ENCODE assay signal across 20 mouse cellular contexts in the genomic region with DNA sequence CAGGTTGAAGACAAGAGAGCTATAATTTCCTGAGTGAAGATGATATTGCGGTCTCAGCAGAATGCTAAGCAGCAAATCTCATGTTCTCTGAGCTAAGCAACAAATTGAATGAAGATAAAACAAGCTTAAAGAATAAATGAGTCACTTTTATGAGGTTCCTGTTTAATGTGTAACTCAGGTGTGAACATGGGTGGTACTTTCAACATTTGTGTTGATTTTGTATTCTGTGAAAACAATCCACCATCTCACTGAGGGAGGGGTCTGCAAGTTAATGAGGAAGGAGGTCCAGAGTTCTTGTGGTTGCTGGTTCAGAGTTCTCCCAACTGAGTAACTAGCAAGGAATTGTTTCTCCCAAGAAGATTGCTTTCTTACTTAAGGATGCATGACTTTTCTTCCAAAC.
DNase-seq lines count a peak whose midpoint lies in the region; ATAC-seq and TF ChIP-seq lines count a peak whose summit lies in the region.
"Had no signal": no experiment of that assay in that cellular context is flagged by ENCODE, and none has a peak within 500 bp of the region (broad histone marks: within the 10 kb centered on the region; RNA-seq: fewer than 3 reads in every experiment).

No protein-coding gene starts in this region.

- no peaks in the 10 kb centered on the region for H3K27me3 ChIP-seq in kidney, embryonic 15.5 days
- H3K27me3 ChIP-seq in kidney, embryonic 16.5 days (ENCODE audit: insufficient read depth, low read length) = no peaks in the 10 kb centered on the region
- no peaks in the 10 kb centered on the region for H3K27me3 ChIP-seq in intestine, embryonic 14.5 days (replicated peaks; ENCODE audit: control insufficient read depth, insufficient read depth, low read length)
- H3K27me3 ChIP-seq in intestine, postnatal 0 days (replicated peaks; ENCODE audit: control insufficient read depth, insufficient read depth, low read length) = no peaks in the 10 kb centered on the region
- H3K27me3 ChIP-seq in liver, embryonic 11.5 days (replicated peaks; ENCODE audit: control insufficient read depth, insufficient read depth, low read length) = no peaks in the 10 kb centered on the region
- H3K27me3 ChIP-seq: embryonic facial prominence, embryonic 13.5 days; forebrain, embryonic 12.5 days; heart, embryonic 15.5 days; hindbrain, embryonic 13.5 days had no signal

- H3K4me2 ChIP-seq in kidney, embryonic 15.5 days = no peak overlapping the region
- H3K4me2 ChIP-seq in kidney, embryonic 16.5 days (replicated peaks; ENCODE audit: low read depth, low read length) = no peak overlapping the region
- no peak overlapping the region for H3K4me2 ChIP-seq in intestine, embryonic 14.5 days (ENCODE audit: low read length)
- H3K4me2 ChIP-seq in intestine, postnatal 0 days (replicated peaks; ENCODE audit: low read depth) = no peak overlapping the region
- H3K4me2 ChIP-seq in liver, embryonic 11.5 days = no peak overlapping the region
- H3K4me2 ChIP-seq: embryonic facial prominence, embryonic 13.5 days; forebrain, embryonic 12.5 days; heart, embryonic 11.5 days; heart, embryonic 15.5 days; hindbrain, embryonic 13.5 days had no signal

- WGBS in kidney, embryonic 15.5 days = 76% methylated on average over 1 of the region's 1 CpGs
- WGBS in kidney, embryonic 16.5 days = 81% methylated on average over 1 of the region's 1 CpGs
- WGBS in intestine, embryonic 14.5 days = 70% methylated on average over 1 of the region's 1 CpGs
- 22% methylated on average over 1 of the region's 1 CpGs for WGBS in intestine, postnatal 0 days
- 39% methylated on average over 1 of the region's 1 CpGs for WGBS in large intestine, adult 2 months
- 77% methylated on average over 1 of the region's 1 CpGs for WGBS in liver, embryonic 11.5 days

- no peak for DNase-seq in intestine, embryonic 14.5 days (ENCODE audit: low spot score)
- DNase-seq in large intestine, adult 2 months (ENCODE audit: low read depth, low spot score) = peak; percentile 78
- no peak for DNase-seq in lung, postnatal 25 days (ENCODE audit: low spot score)
- DNase-seq in c-Kit-positive CD71-positive TER-119-positive erythroid progenitor cells, embryonic 14.5 days (ENCODE audit: low spot score) = no peak
- DNase-seq in liver, embryonic 11.5 days (ENCODE audit: low spot score) = no peak
- DNase-seq: adrenal gland, adult 2 months; cerebellum, adult 2 months; cerebellum, postnatal 14 days; gastrocnemius, postnatal 10 days; heart, adult 18-20 months; heart, postnatal 14 days had no signal

- H3K4me1 ChIP-seq in kidney, embryonic 15.5 days = no peaks in the 10 kb centered on the region
- H3K4me1 ChIP-seq in kidney, embryonic 16.5 days (ENCODE audit: insufficient read depth, low read length) = no peaks in the 10 kb centered on the region
- no peaks in the 10 kb centered on the region for H3K4me1 ChIP-seq in intestine, embryonic 14.5 days (replicated peaks; ENCODE audit: control insufficient read depth, insufficient read depth, low read length)
- H3K4me1 ChIP-seq in intestine, postnatal 0 days (replicated peaks; ENCODE audit: control insufficient read depth, insufficient read depth, low read length) = 0 out of 2 replicates have a peak, but pooled peaks cover 3% of the 10 kb centered on the region
- no peaks in the 10 kb centered on the region for H3K4me1 ChIP-seq in liver, embryonic 11.5 days (replicated peaks; ENCODE audit: control insufficient read depth, insufficient read depth, low read length)
- H3K4me1 ChIP-seq: embryonic facial prominence, embryonic 13.5 days; forebrain, embryonic 12.5 days; heart, embryonic 15.5 days; hindbrain, embryonic 13.5 days had no signal

- no peaks in the 10 kb centered on the region for H3K36me3 ChIP-seq in kidney, embryonic 15.5 days
- H3K36me3 ChIP-seq in kidney, embryonic 16.5 days (ENCODE audit: insufficient read depth, low read length) = no peaks in the 10 kb centered on the region
- no peaks in the 10 kb centered on the region for H3K36me3 ChIP-seq in intestine, embryonic 14.5 days (ENCODE audit: control insufficient read depth, insufficient read depth, low read length)
- H3K36me3 ChIP-seq in intestine, postnatal 0 days (ENCODE audit: control insufficient read depth, insufficient read depth) = no peaks in the 10 kb centered on the region
- H3K36me3 ChIP-seq in liver, embryonic 11.5 days (ENCODE audit: control insufficient read depth, insufficient read depth, low read length) = no peaks in the 10 kb centered on the region
- H3K36me3 ChIP-seq: embryonic facial prominence, embryonic 13.5 days; forebrain, embryonic 12.5 days; heart, embryonic 15.5 days; hindbrain, embryonic 13.5 days had no signal

- ATAC-seq in kidney, embryonic 15.5 days (replicated peaks; ENCODE audit: low FRiP score) = 0 out of 2 replicates have a peak, but pooled peaks have one; percentile 36
- no peak for ATAC-seq in kidney, embryonic 16.5 days (ENCODE audit: low FRiP score, low TSS enrichment)
- ATAC-seq in intestine, embryonic 14.5 days (replicated peaks; ENCODE audit: low FRiP score, low TSS enrichment, low read depth) = 0 out of 2 replicates have a peak, but pooled peaks have one; percentile 40
- peak; percentile 67 for ATAC-seq in intestine, postnatal 0 days
- no peak for ATAC-seq in liver, embryonic 11.5 days (replicated peaks; ENCODE audit: low FRiP score)
- ATAC-seq: forebrain, embryonic 16.5 days had no signal

- no peak overlapping the region for H3K4me3 ChIP-seq in kidney, embryonic 15.5 days (replicated peaks)
- no peak overlapping the region for H3K4me3 ChIP-seq in kidney, embryonic 16.5 days (ENCODE audit: low read length)
- no peak overlapping the region for H3K4me3 ChIP-seq in intestine, embryonic 14.5 days (ENCODE audit: low read depth, low read length)
- H3K4me3 ChIP-seq in intestine, postnatal 0 days (ENCODE audit: low read depth, low read length) = no peak overlapping the region
- no peak overlapping the region for H3K4me3 ChIP-seq in liver, embryonic 11.5 days (ENCODE audit: low read depth, low read length)
- H3K4me3 ChIP-seq: embryonic facial prominence, embryonic 13.5 days; forebrain, embryonic 12.5 days; heart, embryonic 15.5 days; hindbrain, embryonic 13.5 days had no signal

- no peaks in the 10 kb centered on the region for H3K9me3 ChIP-seq in kidney, embryonic 15.5 days (replicated peaks)
- no peaks in the 10 kb centered on the region for H3K9me3 ChIP-seq in kidney, embryonic 16.5 days (ENCODE audit: low read length)
- no peaks in the 10 kb centered on the region for H3K9me3 ChIP-seq in intestine, embryonic 14.5 days (ENCODE audit: control insufficient read depth, low read length)
- H3K9me3 ChIP-seq in intestine, postnatal 0 days (ENCODE audit: control insufficient read depth) = no peaks in the 10 kb centered on the region
- no peaks in the 10 kb centered on the region for H3K9me3 ChIP-seq in liver, embryonic 11.5 days (ENCODE audit: control insufficient read depth, low read length)
- H3K9me3 ChIP-seq: embryonic facial prominence, embryonic 13.5 days; forebrain, embryonic 12.5 days; heart, embryonic 15.5 days; hindbrain, embryonic 13.5 days had no signal

- no peak overlapping the region for H3K27ac ChIP-seq in kidney, embryonic 15.5 days
- no peak overlapping the region for H3K27ac ChIP-seq in kidney, embryonic 16.5 days (ENCODE audit: low read length)
- H3K27ac ChIP-seq in intestine, embryonic 14.5 days (ENCODE audit: low read depth) = no peak overlapping the region
- H3K27ac ChIP-seq in intestine, postnatal 0 days (ENCODE audit: low read depth, low read length) = no peak overlapping the region
- H3K27ac ChIP-seq in liver, embryonic 11.5 days (ENCODE audit: low read depth, low read length) = no peak overlapping the region
- H3K27ac ChIP-seq: embryonic facial prominence, embryonic 13.5 days; forebrain, embryonic 12.5 days; heart, embryonic 15.5 days; hindbrain, embryonic 13.5 days had no signal

- no peak for TF ChIP-seq CTCF in intestine, postnatal 0 days (IDR thresholded peaks at IDR 0.05; ENCODE audit: low read depth)

- no peak overlapping the region for H3K9ac ChIP-seq in kidney, embryonic 15.5 days
- H3K9ac ChIP-seq in kidney, embryonic 16.5 days (replicated peaks; ENCODE audit: low read length) = no peak overlapping the region
- no peak overlapping the region for H3K9ac ChIP-seq in intestine, embryonic 14.5 days (ENCODE audit: low read length)
- no peak overlapping the region for H3K9ac ChIP-seq in intestine, postnatal 0 days (ENCODE audit: low read depth, low read length)
- no peak overlapping the region for H3K9ac ChIP-seq in liver, embryonic 11.5 days (ENCODE audit: low read depth, low read length)
- H3K9ac ChIP-seq: embryonic facial prominence, embryonic 13.5 days; forebrain, embryonic 12.5 days; heart, embryonic 15.5 days; hindbrain, embryonic 13.5 days had no signal

Comparison
In these comparisons a context has a peak if more than half of its experiments do, and no peak if none do; other contexts are left out.
1. ATAC-seq: peak in kidney, embryonic 15.5 days (single experiment), intestine, embryonic 14.5 days (single experiment) and intestine, postnatal 0 days (single experiment); none in kidney, embryonic 16.5 days (single experiment) and liver, embryonic 11.5 days (single experiment).